Mouse (Mus musculus): ENCODE measurements around the gene Fam186b.

GRCm38 (mm10) chr15:99320168-99320674, 24.5 kb upstream of the Fam186b start:
- no peak for TF ChIP-seq NRF1 (IDR thresholded peaks at IDR 0.05; ENCODE audit: insufficient read depth, low read depth, low read length, poor library complexity, severe bottlenecking)
- TF ChIP-seq MAFK (IDR thresholded peaks at IDR 0.05; ENCODE audit: borderline replicate concordance, low read depth, low read length), result no peak
- TF ChIP-seq TAL1 (IDR thresholded peaks at IDR 0.05; ENCODE audit: low read length), result no peak
- no peak for TF ChIP-seq MXI1 (IDR thresholded peaks at IDR 0.05; ENCODE audit: low read depth, low read length)
- TF ChIP-seq E2F4 (IDR thresholded peaks at IDR 0.05; ENCODE audit: borderline replicate concordance, low read depth, low read length), result no peak
- no peak for TF ChIP-seq POLR2A (IDR thresholded peaks at IDR 0.05; ENCODE audit: control insufficient read depth in 1 of 2, insufficient read depth in 1 of 2, low read depth in 1 of 2, low read length in 2 of 2, poor library complexity in 1 of 2)
- TF ChIP-seq CTCF (IDR thresholded peaks at IDR 0.05 in 2 of 3, conservative IDR thresholded peaks at IDR 0.05 in 1 of 3; ENCODE audit: control insufficient read depth in 1 of 3, insufficient read depth in 1 of 3, low read depth in 2 of 3, low read length in 3 of 3, poor library complexity in 1 of 3, severe bottlenecking in 1 of 3), result no peak
- no peak for TF ChIP-seq EP300 (IDR thresholded peaks at IDR 0.05; ENCODE audit: low read depth in 1 of 2, low read length in 2 of 2)
- no peak for TF ChIP-seq HCFC1 (IDR thresholded peaks at IDR 0.05; ENCODE audit: low read depth, low read length)
- TF ChIP-seq MAX (IDR thresholded peaks at IDR 0.05; ENCODE audit: low read length), result no peak
